Mouse (Mus musculus): Measurements from ENCODE around the gene Hfe.
"Not testable (repeated sequence)": the region's sequence is repeated elsewhere in the genome, so short reads cannot be mapped to it uniquely, and the experiment has no call there.

The Hfe gene

DNA sequence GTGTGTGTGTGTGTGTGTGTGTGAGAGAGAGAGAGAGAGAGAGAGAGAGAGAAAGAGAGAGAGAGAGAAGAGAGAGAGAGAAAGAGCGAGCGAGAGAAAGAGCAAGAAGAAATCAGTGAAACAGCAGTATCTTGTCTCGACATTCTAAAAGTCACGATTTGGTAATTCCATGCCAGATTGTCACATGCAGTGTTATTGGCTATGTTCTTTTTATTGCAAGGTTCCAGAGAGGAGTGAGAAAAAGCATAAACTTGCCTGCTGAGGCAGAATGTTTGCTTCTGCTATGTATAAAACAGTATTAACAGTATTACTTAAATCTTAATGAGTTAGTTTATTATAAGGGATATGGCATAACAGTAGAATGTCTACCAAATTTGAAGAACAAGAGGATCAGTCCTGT lies 24.7 kb downstream of the Hfe start:
- no peak for DNase-seq (ENCODE audit: low read depth, low spot score)

DNA sequence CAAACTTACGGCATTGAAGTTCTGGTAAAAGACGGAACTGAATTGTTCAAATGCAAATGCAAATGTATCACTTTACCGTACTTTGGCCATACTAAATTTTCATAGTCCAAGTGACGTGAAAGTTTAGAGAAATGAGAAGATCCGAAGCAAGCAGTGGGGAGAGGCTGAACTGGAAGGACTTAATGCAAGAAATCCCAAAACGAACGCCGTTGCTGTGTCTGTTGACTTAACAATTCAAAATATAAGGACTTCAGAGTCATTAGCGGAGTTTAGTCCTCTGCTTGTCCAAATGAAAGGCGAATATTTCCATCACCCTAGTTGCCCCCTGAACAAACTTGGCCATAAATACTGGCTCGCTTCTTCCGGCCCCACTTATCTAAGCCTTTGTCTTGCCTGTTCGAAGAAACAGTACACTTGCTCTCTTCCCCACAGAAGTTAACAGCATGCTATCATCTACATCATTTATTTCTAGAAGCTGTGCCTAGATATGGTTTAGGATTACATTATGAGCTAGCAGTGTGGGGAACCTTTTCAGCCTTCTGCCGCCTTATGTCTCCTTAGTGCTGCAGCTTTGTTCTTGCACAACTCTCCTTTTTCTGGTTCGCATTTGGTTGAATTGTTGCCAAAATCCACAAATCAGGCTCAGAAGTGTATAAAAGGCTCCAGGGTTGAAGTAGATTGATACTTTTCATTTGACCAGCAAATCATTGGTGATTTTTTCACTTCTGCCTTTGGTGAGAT lies 25.4 kb downstream of the Hfe start:
- DNase-seq (ENCODE audit: low read depth, low spot score), result no peak

DNA sequence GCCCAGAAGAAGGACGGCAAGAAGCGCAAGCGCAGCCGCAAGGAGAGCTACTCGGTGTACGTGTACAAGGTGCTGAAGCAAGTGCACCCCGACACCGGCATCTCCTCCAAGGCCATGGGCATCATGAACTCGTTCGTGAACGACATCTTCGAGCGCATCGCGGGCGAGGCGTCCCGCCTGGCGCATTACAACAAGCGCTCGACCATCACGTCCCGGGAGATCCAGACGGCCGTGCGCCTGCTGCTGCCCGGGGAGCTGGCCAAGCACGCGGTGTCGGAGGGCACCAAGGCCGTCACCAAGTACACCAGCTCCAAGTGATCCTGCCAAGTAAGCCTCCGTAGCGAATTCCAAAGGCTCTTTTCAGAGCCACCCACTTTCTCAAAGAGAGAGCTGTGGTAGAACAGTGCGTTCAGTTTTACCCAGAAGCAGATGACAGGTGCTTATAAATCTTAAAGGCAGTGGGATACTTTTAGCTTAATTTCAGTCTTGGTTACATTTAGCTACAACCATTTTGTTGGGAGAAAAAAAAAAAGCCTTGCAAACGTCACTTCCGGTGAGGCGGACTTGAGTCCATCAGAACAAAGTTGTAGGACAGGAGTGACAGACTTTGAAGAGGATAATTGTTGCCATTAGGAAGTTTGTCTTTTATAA lies 26.2 kb downstream of the Hfe start:
- DNase-seq (ENCODE audit: low read depth, low spot score), result peak; percentile 80

DNA sequence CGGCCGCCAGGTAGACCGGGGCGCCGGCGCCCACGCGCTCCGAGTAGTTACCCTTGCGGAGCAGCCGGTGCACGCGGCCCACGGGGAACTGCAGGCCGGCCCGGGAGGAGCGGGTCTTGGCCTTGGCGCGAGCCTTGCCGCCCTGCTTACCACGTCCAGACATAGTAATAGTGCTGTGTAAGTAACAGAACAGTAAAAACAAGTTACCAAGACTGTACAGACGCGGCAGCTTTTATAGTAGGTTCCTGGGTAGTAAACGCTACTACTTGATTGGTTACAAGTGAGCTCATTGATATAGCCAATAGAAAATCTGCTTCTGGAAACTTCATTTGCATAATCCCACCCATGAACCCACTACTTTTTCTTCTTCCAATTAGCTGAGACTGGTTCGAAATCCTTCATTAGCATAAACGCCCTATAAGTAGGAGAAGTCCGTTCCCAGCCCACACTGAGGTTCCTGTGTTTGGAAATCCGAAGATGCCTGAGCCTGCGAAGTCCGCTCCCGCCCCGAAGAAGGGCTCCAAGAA lies 26.8 kb downstream of the Hfe start, which contains the start of the genes Hist1h2ac and Hist1h2bc:
Hist1h2ac (minus strand) TSS at position 194 of the 527 bp plus-strand sequence.
Hist1h2bc (plus strand) TSS at position 445 of the 527 bp plus-strand sequence.
- peak; percentile 100 for DNase-seq (ENCODE audit: low read depth, low spot score)

DNA sequence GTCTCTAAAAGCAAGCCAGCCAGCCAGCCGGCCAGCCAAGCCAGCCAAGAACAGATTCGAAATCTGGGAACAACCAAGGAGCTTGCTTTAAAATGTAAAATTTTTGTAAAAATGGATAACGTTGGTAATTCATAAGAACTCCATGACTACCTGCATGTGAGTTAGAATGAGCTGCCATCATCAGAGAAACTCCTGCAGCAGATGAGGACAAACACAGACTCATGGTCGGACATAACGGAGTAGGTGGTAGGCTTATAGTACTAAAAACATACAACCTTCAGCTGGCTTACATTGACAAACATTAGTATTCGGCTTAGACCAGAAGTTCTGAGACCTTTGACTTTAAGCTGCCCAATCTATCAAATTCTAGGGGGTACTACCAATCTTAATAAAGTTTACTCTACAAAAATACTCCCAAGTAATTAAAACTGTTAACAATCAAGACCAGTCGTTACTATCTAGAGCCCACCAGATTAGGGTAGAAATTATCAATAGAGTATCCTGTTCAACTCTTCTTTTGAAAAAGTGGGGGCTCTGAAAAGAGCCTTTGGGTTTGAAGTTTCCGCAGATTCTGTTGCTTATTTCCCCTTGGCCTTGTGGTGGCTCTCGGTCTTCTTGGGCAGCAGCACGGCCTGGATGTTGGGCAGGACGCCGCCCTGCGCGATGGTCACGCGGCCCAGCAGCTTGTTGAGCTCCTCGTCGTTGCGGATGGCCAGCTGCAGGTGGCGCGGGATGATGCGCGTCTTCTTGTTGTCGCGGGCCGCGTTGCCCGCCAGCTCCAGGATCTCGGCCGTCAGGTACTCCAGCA lies 27.5 kb downstream of the Hfe start:
- not testable (repeated sequence) for DNase-seq (ENCODE audit: low read depth, low spot score)

DNA sequence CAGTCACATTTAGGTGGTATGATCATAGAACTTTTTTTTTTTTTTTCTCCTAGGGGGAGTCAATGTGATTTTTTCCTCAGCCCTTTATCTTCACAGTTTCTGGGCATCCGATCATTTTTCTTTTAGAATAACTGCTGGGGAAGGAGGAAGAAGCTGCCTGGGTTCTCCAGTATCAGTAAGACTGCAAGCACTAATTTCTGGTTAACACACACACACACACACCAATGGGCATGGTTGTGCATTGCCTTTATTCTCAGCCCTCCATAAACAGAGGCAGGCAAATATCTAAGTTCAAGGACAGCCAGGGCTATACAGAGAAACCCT lies 28.1 kb downstream of the Hfe start:
- DNase-seq (ENCODE audit: low read depth, low spot score), result no peak

DNA sequence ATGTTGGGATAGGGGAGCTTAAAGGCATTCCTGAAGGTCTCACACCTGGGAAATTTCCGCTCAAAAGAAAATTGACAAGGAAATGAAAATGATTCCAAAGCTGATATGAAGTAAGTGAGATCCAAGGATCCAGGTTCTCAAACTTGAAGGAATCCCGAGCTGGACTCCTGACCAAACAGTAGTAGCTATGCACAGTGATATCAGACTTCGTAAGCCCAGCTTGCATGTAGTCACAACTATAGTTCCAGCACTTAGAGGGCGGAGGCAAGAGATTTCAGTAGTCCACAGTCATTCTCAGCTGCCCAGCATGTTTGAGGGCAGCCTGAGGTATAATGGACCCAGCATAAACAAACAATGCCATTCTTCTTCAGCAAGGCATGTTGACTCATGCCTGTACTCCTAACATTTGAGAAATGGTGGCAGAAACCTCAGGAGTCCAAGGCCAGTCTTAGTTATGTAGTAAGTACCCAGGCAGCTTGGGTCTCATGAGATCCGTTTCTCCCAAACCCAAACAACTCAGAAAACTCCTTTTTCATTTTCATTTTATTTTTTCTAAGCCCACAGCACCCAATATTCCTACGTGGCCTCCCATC lies 28.6 kb downstream of the Hfe start:
- DNase-seq (ENCODE audit: low read depth, low spot score), result no peak

DNA sequence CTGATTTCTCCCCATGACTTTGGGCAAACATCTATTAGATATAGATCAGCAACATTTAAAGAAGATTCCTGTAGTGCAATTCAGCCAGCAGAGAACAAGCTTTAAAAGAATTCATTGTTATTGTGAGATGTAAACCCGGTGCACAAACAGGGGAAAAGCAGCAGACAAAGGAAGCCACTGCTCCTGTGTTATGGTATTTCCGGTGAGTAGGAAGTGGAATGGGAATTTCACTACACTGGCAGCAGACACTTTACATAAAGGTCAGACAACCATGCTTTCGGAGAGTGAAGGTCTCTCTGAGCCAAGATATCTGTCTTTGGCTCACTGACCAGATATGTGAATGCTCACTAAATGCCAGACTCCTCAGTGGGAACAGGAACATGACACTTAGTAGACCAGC lies 48.1 kb downstream of the Hfe start:
- no peak for DNase-seq (ENCODE audit: low read depth, low spot score)

DNA sequence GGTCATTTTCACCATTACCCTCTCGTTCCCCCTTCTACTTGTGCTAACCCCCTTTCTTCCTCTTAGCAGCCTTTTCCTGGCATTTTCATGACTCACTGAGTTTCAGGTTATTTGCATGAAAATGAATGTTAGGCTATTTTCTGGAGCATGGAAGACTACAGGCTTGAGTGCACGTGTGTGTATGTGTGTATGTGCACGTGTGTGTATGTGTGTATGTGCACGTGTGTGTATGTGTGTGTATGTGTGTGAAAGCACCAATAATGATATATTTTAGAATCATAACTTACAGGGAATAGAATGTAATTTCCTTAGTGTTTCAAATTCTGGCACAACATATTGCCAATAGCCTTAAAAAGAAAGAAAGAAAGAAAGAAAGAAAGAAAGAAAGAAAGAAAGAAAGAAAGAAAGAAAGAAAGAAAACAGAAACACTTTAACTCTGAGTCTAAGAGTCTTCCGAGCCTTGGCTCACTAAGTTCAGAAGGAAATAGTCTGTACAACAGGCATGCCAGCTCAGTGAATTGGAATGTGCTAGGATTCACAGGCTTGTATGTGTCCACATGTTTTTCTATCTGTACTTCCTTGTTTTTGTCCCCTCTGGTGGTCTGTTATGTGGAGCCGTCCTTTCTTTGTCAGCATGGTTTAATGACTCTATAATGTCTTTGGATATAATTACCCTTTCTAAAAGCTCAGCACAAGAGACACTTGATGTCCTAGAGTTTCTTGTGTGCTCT lies 50.9 kb downstream of the Hfe start:
- no peak for DNase-seq (ENCODE audit: low read depth, low spot score)

All from telencephalon, adult 2 months (tissue).